18 mouse cellular contexts compared by ENCODE assay signal in the genomic region with DNA sequence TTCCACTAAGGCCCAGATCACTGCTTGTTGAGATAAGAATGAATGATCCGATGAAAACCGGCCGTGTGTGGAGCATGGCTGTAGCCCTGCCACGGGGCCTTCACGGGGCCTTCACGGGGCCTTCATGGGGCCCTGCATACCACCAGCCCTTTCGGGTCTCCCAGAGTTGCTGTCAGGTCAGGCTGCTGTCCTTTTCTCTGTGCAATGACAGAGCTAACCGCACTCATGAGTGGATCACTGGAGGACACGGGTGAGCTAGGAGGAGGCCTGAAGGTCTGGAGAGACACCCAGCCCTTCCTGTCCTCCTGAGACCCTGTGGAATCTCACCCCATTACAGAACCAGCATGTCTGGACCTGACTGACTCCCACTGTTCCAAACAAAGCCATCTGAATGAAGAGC. TPM values are rescaled to one million over a fixed set of nuclear protein-coding genes. Genes with fewer than 3 reads are reported as not detected.
"Had no signal": no experiment of that assay in that cellular context is flagged by ENCODE, and none has a peak within 500 bp of the region (broad histone marks: within the 10 kb centered on the region; RNA-seq: fewer than 3 reads in every experiment).

No protein-coding gene starts in this region.

- DNase-seq: gastrocnemius, postnatal 14 days; gastrocnemius, postnatal 36 days; heart, adult 18-20 months; heart, postnatal 36 days; kidney, adult 11 months; kidney, adult 2 months; kidney, adult 9 months; kidney, postnatal 14 days; kidney, postnatal 36 days; layer of hippocampus, adult 9-11 months; layer of hippocampus, postnatal 36 days; left cerebral cortex, postnatal 4 days; liver; liver, embryonic 13.5 days had no signal

RNA-seq across cellular contexts. Expression of a gene that starts 6.8 kb away (rescaled TPM):
- total RNA-seq: gastrocnemius, adult 18-20 months; gastrocnemius, adult 8-10 months; gastrocnemius, postnatal 14 days; gastrocnemius, postnatal 36 days; heart, adult 18-20 months; heart, adult 8-10 months; heart, postnatal 36 days; hematopoietic stem cell, adult 5-6 weeks had no signal

RNA-seq across cellular contexts. Expression of a gene that starts 58.3 kb away (rescaled TPM):
- total RNA-seq: gastrocnemius, adult 8-10 months; heart, adult 18-20 months; heart, adult 8-10 months; heart, postnatal 36 days had no signal
